Mouse (Mus musculus) G1E (cell line): ENCODE results near the gene Rcor1.

Source experiments
- CTCF ChIP-seq: IDR thresholded peaks from 2 replicates; pipeline ENCODE4 v1.5.1; 2012; ENCODE audit warnings: low read depth, low read length, inconsistent platforms, mixed read lengths
- GATA1 ChIP-seq: IDR thresholded peaks from 2 replicates; pipeline ENCODE4 v1.6.1; 2012; ENCODE audit warnings: borderline replicate concordance, low read length, inconsistent platforms, mixed read lengths

DNA sequence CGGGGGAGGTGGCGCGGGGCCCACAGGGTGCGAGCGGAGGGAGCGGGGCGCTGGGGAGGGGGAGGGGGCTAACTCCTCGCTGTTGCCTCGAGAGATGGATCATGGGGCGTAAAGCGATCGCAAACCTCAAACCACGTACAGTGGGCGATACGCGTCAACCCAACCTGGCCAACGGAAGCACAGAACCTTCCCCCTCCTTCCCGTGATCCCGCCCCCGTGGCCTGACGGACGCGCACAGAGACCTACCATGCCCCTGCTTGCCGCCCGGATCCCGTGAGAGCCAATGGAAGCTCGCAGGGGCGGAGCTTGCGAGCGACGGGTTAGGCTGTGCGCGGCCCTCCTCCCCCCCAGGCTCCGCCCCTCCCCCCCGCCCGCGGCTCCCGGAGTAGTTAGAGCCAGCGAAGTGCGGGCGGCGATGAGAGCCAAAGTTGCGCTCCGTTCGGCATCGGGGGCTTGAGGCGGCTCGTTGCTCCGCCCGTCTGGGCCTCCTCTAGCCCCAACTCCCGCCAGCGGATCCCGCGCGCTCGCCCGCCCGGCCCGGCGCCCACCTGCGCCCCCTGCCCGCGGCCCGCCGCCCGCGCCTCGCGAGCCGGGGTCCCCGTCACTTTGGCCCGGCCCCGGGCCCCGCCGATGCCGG, at the start of gene Rcor1:
- TF ChIP-seq CTCF, result no peak
- no peak for TF ChIP-seq GATA1
